Comparison of ENCODE assay signal across 19 mouse cellular contexts in the genomic region with DNA sequence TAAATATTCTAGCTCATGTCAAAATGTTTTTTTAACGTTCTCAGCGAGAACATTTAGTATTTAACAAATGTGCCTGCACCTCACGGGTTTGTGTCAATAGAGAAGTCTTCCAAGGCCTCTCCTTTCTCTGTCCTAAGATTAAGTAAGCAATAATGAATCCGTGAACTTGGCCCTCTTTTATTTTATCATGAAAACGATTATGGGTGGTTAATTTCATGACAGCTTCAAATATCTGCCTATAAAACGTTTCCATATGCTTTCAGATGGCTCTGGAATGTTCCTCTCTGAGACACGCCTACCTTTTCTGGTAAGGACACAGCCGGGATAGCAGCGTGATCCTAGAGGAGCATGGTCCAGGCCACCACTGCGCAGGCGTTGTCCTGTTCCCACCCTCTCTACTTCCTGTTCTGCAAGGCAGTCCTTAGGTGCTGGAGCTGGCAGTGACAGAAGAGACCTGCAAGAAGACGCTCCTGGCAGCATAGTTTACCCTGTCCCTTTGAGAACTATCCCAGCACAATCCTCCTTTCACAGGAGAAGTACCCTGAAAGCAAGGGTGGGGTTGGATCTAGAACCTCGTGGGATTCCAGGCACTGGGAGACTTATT.
A peak's percentile ranks its signal among the peaks of the same experiment; 100 is the strongest.
DNase-seq lines count a peak whose midpoint lies in the region; TF ChIP-seq lines count a peak whose summit lies in the region.
"Had no signal": no experiment of that assay in that cellular context is flagged by ENCODE, and none has a peak within 500 bp of the region (broad histone marks: within the 10 kb centered on the region; RNA-seq: fewer than 3 reads in every experiment).

No protein-coding gene starts in this region.

- no peak for TF ChIP-seq POLR2A in liver, adult 2 months (IDR thresholded peaks at IDR 0.05; ENCODE audit: extremely low read depth, insufficient read depth, low read length)
- no peak for TF ChIP-seq POLR2A in testis, adult 2 months (IDR thresholded peaks at IDR 0.05; ENCODE audit: control insufficient read depth, low read depth, low read length)
- no peak for TF ChIP-seq POLR2A in small intestine, adult 2 months (IDR thresholded peaks at IDR 0.05; ENCODE audit: low read depth, low read length)

- no peak overlapping the region for H3K9ac ChIP-seq in liver, adult 2 months (ENCODE audit: low read depth, low read length)
- H3K9ac ChIP-seq: forebrain, postnatal 0 days; hindbrain, embryonic 13.5 days; liver, embryonic 13.5 days; midbrain, embryonic 12.5 days; neural tube, embryonic 15.5 days; stomach, embryonic 15.5 days had no signal

- DNase-seq in gastrocnemius, adult 2 months = no peak
- DNase-seq in gastrocnemius, postnatal 25 days = no peak
- no peak for DNase-seq in liver, adult 2 months (ENCODE audit: extremely low read depth, low read depth, low spot score)
- DNase-seq in liver = no peak
- DNase-seq in testis, postnatal 10 days (ENCODE audit: low spot score) = no peak
- no peak for DNase-seq in Muller cell, postnatal 12 days (ENCODE audit: inconsistent ontology term)
- DNase-seq: cerebellum, postnatal 14 days; forebrain, postnatal 0 days; gastrocnemius, postnatal 14 days; kidney, adult 11 months; liver, embryonic 13.5 days; thymus, postnatal 4 days had no signal

- H3K36me3 ChIP-seq in liver, adult 2 months (ENCODE audit: control insufficient read depth, insufficient read depth, low read length) = no peaks in the 10 kb centered on the region
- H3K36me3 ChIP-seq in testis, adult 2 months (ENCODE audit: control insufficient read depth, insufficient read depth, low read length) = no peaks in the 10 kb centered on the region
- H3K36me3 ChIP-seq in small intestine, adult 2 months (ENCODE audit: control insufficient read depth, insufficient read depth, low read length) = no peaks in the 10 kb centered on the region
- H3K36me3 ChIP-seq: hindbrain, embryonic 13.5 days; liver, embryonic 13.5 days; midbrain, embryonic 12.5 days; neural tube, embryonic 15.5 days; stomach, embryonic 15.5 days had no signal

- 71% methylated on average over 13 of the region's 13 CpGs for WGBS in liver, adult 2 months
- 24% methylated on average over 13 of the region's 13 CpGs for WGBS in small intestine, adult 2 months

- no peak overlapping the region for H3K4me3 ChIP-seq in gastrocnemius, adult 2 months
- no peak overlapping the region for H3K4me3 ChIP-seq in liver, adult 2 months (ENCODE audit: insufficient read depth, low read depth, low read length)
- H3K4me3 ChIP-seq in testis, adult 2 months (ENCODE audit: control insufficient read depth, low read depth, low read length) = no peak overlapping the region
- no peak overlapping the region for H3K4me3 ChIP-seq in small intestine, adult 2 months (ENCODE audit: low read depth, low read length)
- H3K4me3 ChIP-seq: hindbrain, embryonic 13.5 days; liver, embryonic 13.5 days; midbrain, embryonic 12.5 days; neural tube, embryonic 15.5 days; stomach, embryonic 15.5 days had no signal

- H3K4me1 ChIP-seq in liver, adult 2 months (ENCODE audit: control insufficient read depth, insufficient read depth, low read length) = peaks cover 3% of the 10 kb centered on the region; the same call in 1 of the 2 replicates
- peaks cover 7% of the 10 kb centered on the region for H3K4me1 ChIP-seq in testis, adult 2 months (ENCODE audit: control insufficient read depth, insufficient read depth, low read length)
- peaks cover 7% of the 10 kb centered on the region for H3K4me1 ChIP-seq in small intestine, adult 2 months (ENCODE audit: control insufficient read depth, insufficient read depth, insufficient read length, low read length)

- intact Hi-C loops in gastrocnemius, adult 2 months (cut with DNase I) = no loop called here

- TF ChIP-seq CTCF in gastrocnemius, adult 2 months (IDR thresholded peaks at IDR 0.05) = no peak
- no peak for TF ChIP-seq CTCF in liver, adult 2 months (IDR thresholded peaks at IDR 0.05; ENCODE audit: low read depth, low read length)
- TF ChIP-seq CTCF in testis, adult 2 months (IDR thresholded peaks at IDR 0.05; ENCODE audit: control insufficient read depth, insufficient read depth, insufficient replicate concordance, low read depth, low read length) = no peak
- no peak for TF ChIP-seq CTCF in small intestine, adult 2 months (IDR thresholded peaks at IDR 0.05; ENCODE audit: extremely low read depth, insufficient read length, insufficient replicate concordance, low read depth, low read length)

- H3K27me3 ChIP-seq in liver, adult 2 months (ENCODE audit: control insufficient read depth, insufficient read depth, low read length) = no peaks in the 10 kb centered on the region
- no peaks in the 10 kb centered on the region for H3K27me3 ChIP-seq in testis, adult 2 months (ENCODE audit: control insufficient read depth, insufficient read depth, low read length)
- H3K27me3 ChIP-seq in small intestine, adult 2 months (ENCODE audit: control insufficient read depth, insufficient read depth, low read length) = no peaks in the 10 kb centered on the region
- H3K27me3 ChIP-seq: hindbrain, embryonic 13.5 days; liver, embryonic 13.5 days; midbrain, embryonic 12.5 days; neural tube, embryonic 15.5 days; Patski; stomach, embryonic 15.5 days had no signal

- H3K27ac ChIP-seq in gastrocnemius, adult 2 months = peak overlapping the region; percentile 17
- H3K27ac ChIP-seq in liver, adult 2 months (replicated peaks; ENCODE audit: insufficient read depth, low read depth, low read length) = peak overlapping the region; percentile 9
- peak overlapping the region; percentile 77 for H3K27ac ChIP-seq in testis, adult 2 months (ENCODE audit: control insufficient read depth, insufficient read depth, low read depth, low read length)
- 0 out of 2 replicates have a peak overlapping the region, but pooled peaks have one; percentile 33 for H3K27ac ChIP-seq in small intestine, adult 2 months (ENCODE audit: insufficient read depth, low read depth, low read length)
- H3K27ac ChIP-seq: hindbrain, embryonic 13.5 days; liver, embryonic 13.5 days; midbrain, embryonic 12.5 days; neural tube, embryonic 15.5 days; stomach, embryonic 15.5 days had no signal

- no peaks in the 10 kb centered on the region for H3K79me2 ChIP-seq in liver, adult 2 months (ENCODE audit: control insufficient read depth, insufficient read depth, low read length)

Comparison
In these comparisons a context has a peak if more than half of its experiments do, and no peak if none do; other contexts are left out.
1. H3K27ac ChIP-seq: peak in every context shown above with its lines; median percentile 77 in testis, adult 2 months; 33 in small intestine, adult 2 months; 17 in gastrocnemius, adult 2 months; 9 in liver, adult 2 months.